Mouse (Mus musculus) 3134 (cell line): Measurements from ENCODE around the gene Gm37240.

Experiments
- DNase-seq: peaks from one replicate; pipeline ENCODE4 v3.0.0-alpha.2; 2011; ENCODE audit warnings: low spot score; ENCODE audit not compliant: insufficient read length; ENCODE audit errors: extremely low read depth

Gm37240 gene

GRCm38 (mm10) chr3:85209887-85210844 lies 677.2 kb downstream of the Gm37240 start:
- DNase-seq: no peak

GRCm38 (mm10) chr3:85206475-85206874 lies 680.8 kb downstream of the Gm37240 start:
- DNase-seq: no peak

- no peak for DNase-seq
Observed at GRCm38 (mm10) chr3:85205911-85206310, 681.4 kb downstream of the Gm37240 start.

GRCm38 (mm10) chr3:85203659-85204058 lies 683.7 kb downstream of the Gm37240 start:
- no peak for DNase-seq

GRCm38 (mm10) chr3:85202726-85203125 lies 684.6 kb downstream of the Gm37240 start:
- DNase-seq: no peak

GRCm38 (mm10) chr3:85201785-85202184 lies 685.5 kb downstream of the Gm37240 start:
- DNase-seq: no peak

GRCm38 (mm10) chr3:85198496-85198895 lies 688.8 kb downstream of the Gm37240 start:
- DNase-seq: no peak

- DNase-seq: no peak
Observed at GRCm38 (mm10) chr3:85197148-85197547, 690.2 kb downstream of the Gm37240 start.

GRCm38 (mm10) chr3:85196591-85196990 lies 690.7 kb downstream of the Gm37240 start:
- no peak for DNase-seq

GRCm38 (mm10) chr3:85195068-85195481 lies 692.2 kb downstream of the Gm37240 start:
- DNase-seq: peak; percentile 74

GRCm38 (mm10) chr3:85189791-85190190 lies 697.5 kb downstream of the Gm37240 start:
- no peak for DNase-seq

GRCm38 (mm10) chr3:85188364-85188763 lies 699.0 kb downstream of the Gm37240 start:
- no peak for DNase-seq

- no peak for DNase-seq
Observed at GRCm38 (mm10) chr3:85186661-85187076, 700.6 kb downstream of the Gm37240 start.

- no peak for DNase-seq
Observed at GRCm38 (mm10) chr3:85185827-85186226, 701.5 kb downstream of the Gm37240 start.

GRCm38 (mm10) chr3:85184916-85185315 lies 702.4 kb downstream of the Gm37240 start:
- no peak for DNase-seq

GRCm38 (mm10) chr3:85184151-85184550 lies 703.2 kb downstream of the Gm37240 start:
- no peak for DNase-seq

GRCm38 (mm10) chr3:85176736-85177135 lies 710.6 kb downstream of the Gm37240 start:
- DNase-seq: no peak

GRCm38 (mm10) chr3:85174542-85175469 lies 712.5 kb downstream of the Gm37240 start:
- DNase-seq: no peak

- no peak for DNase-seq
Observed at GRCm38 (mm10) chr3:85173441-85174071, 713.8 kb downstream of the Gm37240 start.

GRCm38 (mm10) chr3:85172532-85172931 lies 714.8 kb downstream of the Gm37240 start:
- DNase-seq: no peak

- no peak for DNase-seq
Observed at GRCm38 (mm10) chr3:85172096-85172495, 715.2 kb downstream of the Gm37240 start.
